Mouse (Mus musculus): ENCODE measurements around the gene Ncaph2.

Gene Ncaph2

GRCm38 (mm10) chr15:89377938-89378828 is 22.7 kb downstream of the Ncaph2 start:
- in situ Hi-C loops (cut with MboI; ENCODE audit: low sequenced_read_pairs) = no loop called here

GRCm38 (mm10) chr15:89378831-89379401 is 23.4 kb downstream of the Ncaph2 start, which contains the start of gene Odf3b:
Gene Odf3b, minus strand, starts transcription at chr15:89379282.
- in situ Hi-C loops (cut with MboI; ENCODE audit: low sequenced_read_pairs) = no loop called here

GRCm38 (mm10) chr15:89379429-89379828 is 23.9 kb downstream of the Ncaph2 start:
- in situ Hi-C loops (cut with MboI; ENCODE audit: low sequenced_read_pairs) = no loop called here

GRCm38 (mm10) chr15:89384617-89385016 is 29.1 kb downstream of the Ncaph2 start, which contains the start of gene Klhdc7b:
Gene Klhdc7b, plus strand, starts transcription at chr15:89384917.
- in situ Hi-C loops (cut with MboI; ENCODE audit: low sequenced_read_pairs) = no loop called here

GRCm38 (mm10) chr15:89387127-89387526 is 31.6 kb downstream of the Ncaph2 start:
- in situ Hi-C loops (cut with MboI; ENCODE audit: low sequenced_read_pairs) = no loop called here

- in situ Hi-C loops (cut with MboI; ENCODE audit: low sequenced_read_pairs) = no loop called here
Measured at GRCm38 (mm10) chr15:89390081-89390480, 34.6 kb downstream of the Ncaph2 start.

- in situ Hi-C loops (cut with MboI; ENCODE audit: low sequenced_read_pairs) = no loop called here
Measured at GRCm38 (mm10) chr15:89396883-89397282, 41.4 kb downstream of the Ncaph2 start.

GRCm38 (mm10) chr15:89398146-89398545 is 42.6 kb downstream of the Ncaph2 start:
- in situ Hi-C loops (cut with MboI; ENCODE audit: low sequenced_read_pairs) = no loop called here

GRCm38 (mm10) chr15:89399716-89400115 is 44.2 kb downstream of the Ncaph2 start:
- in situ Hi-C loops (cut with MboI; ENCODE audit: low sequenced_read_pairs) = no loop called here

- in situ Hi-C loops (cut with MboI; ENCODE audit: low sequenced_read_pairs) = no loop called here
Measured at GRCm38 (mm10) chr15:89402471-89402870, 47.0 kb downstream of the Ncaph2 start.

- in situ Hi-C loops (cut with MboI; ENCODE audit: low sequenced_read_pairs) = no loop called here
Measured at GRCm38 (mm10) chr15:89404831-89405623, 49.5 kb downstream of the Ncaph2 start.

- in situ Hi-C loops (cut with MboI; ENCODE audit: low sequenced_read_pairs) = no loop called here
Measured at GRCm38 (mm10) chr15:89406691-89407090, 51.2 kb downstream of the Ncaph2 start.

- in situ Hi-C loops (cut with MboI; ENCODE audit: low sequenced_read_pairs) = no loop called here
Measured at GRCm38 (mm10) chr15:89410118-89410517, 54.6 kb downstream of the Ncaph2 start, which contains the start of gene Syce3. Gene Syce3, minus strand, starts transcription at chr15:89410503.

- in situ Hi-C loops (cut with MboI; ENCODE audit: low sequenced_read_pairs) = no loop called here
Measured at GRCm38 (mm10) chr15:89415282-89415681, 59.8 kb downstream of the Ncaph2 start.

GRCm38 (mm10) chr15:89421938-89422337 is 66.4 kb downstream of the Ncaph2 start:
- in situ Hi-C loops (cut with MboI; ENCODE audit: low sequenced_read_pairs) = no loop called here

Data from CH12F3 (cell line).